Comparison of ENCODE assay signal across 8 mouse cellular contexts in genomic region chr3:90432811-90433219, GRCm38 (mm10). TPM values are rescaled to one million over a fixed set of nuclear protein-coding genes. Genes with fewer than 3 reads are reported as not detected.
DNase-seq lines count a peak whose midpoint lies in the region; ATAC-seq and TF ChIP-seq lines count a peak whose summit lies in the region.

No protein-coding gene starts in this region.

- TF ChIP-seq CTCF in gastrocnemius, adult 2 months (IDR thresholded peaks at IDR 0.05): no peak

- H3K4me1 ChIP-seq in heart, embryonic 14.5 days (ENCODE audit: control insufficient read depth in 2 of 2, insufficient read depth in 2 of 2, low read length in 2 of 2): peaks cover 2 to 25% of the 10 kb centered on the region in 2 experiments; a peak in 3 of 4 replicates
- peaks cover 36% of the 10 kb centered on the region for H3K4me1 ChIP-seq in lung, embryonic 15.5 days

- 2% methylated on average over 10 of the region's 12 CpGs for WGBS in heart, embryonic 14.5 days
- under 1% methylated on average over 12 of the region's 12 CpGs for WGBS in lung, embryonic 15.5 days

- H3K27ac ChIP-seq in gastrocnemius, adult 2 months: peak overlapping the region; percentile 98
- H3K27ac ChIP-seq in heart, embryonic 14.5 days (replicated peaks in 1 of 2; ENCODE audit: control insufficient read depth in 1 of 2, insufficient read depth in 1 of 2, low read depth in 2 of 2, low read length in 2 of 2): peak overlapping the region; percentile 96 to 99
- peak overlapping the region; percentile 98 for H3K27ac ChIP-seq in lung, embryonic 15.5 days

- H3K36me3 ChIP-seq in heart, embryonic 14.5 days (ENCODE audit: control insufficient read depth, insufficient read depth, low read length): 0 out of 2 replicates have a peak, but pooled peaks cover 10% of the 10 kb centered on the region
- 0 out of 2 replicates have a peak, but pooled peaks cover 2% of the 10 kb centered on the region for H3K36me3 ChIP-seq in lung, embryonic 15.5 days

- no peaks in the 10 kb centered on the region for H3K27me3 ChIP-seq in heart, embryonic 14.5 days (ENCODE audit: control insufficient read depth, insufficient read depth, low read length)
- no peaks in the 10 kb centered on the region for H3K27me3 ChIP-seq in lung, embryonic 15.5 days

- peak overlapping the region; percentile 74 for H3K4me2 ChIP-seq in heart, embryonic 14.5 days (ENCODE audit: low read length)
- peak overlapping the region; percentile 89 for H3K4me2 ChIP-seq in lung, embryonic 15.5 days

- ATAC-seq in heart, embryonic 14.5 days (ENCODE audit: insufficient number of reproducible peaks, insufficient read depth, low FRiP score, low read depth): no peak
- peak; percentile 11 for ATAC-seq in lung, embryonic 15.5 days (ENCODE audit: borderline replicate concordance, extremely low read depth, low FRiP score, low TSS enrichment)

- no peaks in the 10 kb centered on the region for H3K9me3 ChIP-seq in heart, embryonic 14.5 days (ENCODE audit: control insufficient read depth, low read length)
- no peaks in the 10 kb centered on the region for H3K9me3 ChIP-seq in lung, embryonic 15.5 days

- intact Hi-C loops in gastrocnemius, adult 2 months (cut with DNase I): loop anchor here (5.0 kb wide), 1 partner anchor 34 kb away; the partner anchor contains the start of gene Npr1
- intact Hi-C loops in gastrocnemius, postnatal 36 days (cut with DNase I): no loop called here

- peak overlapping the region; percentile 96 for H3K4me3 ChIP-seq in gastrocnemius, adult 2 months
- H3K4me3 ChIP-seq in heart, embryonic 14.5 days (ENCODE audit: control insufficient read depth in 1 of 2, insufficient read depth in 1 of 2, low read depth in 1 of 2, low read length in 2 of 2): peak overlapping the region; percentile 66 to 85
- peak overlapping the region; percentile 73 for H3K4me3 ChIP-seq in lung, embryonic 15.5 days

- no peak for DNase-seq in gastrocnemius, adult 2 months
- DNase-seq in gastrocnemius, postnatal 36 days: no peak
- peak; percentile 59 for DNase-seq in ES-CJ7 (ENCODE audit: low read depth, low spot score)
- DNase-seq in embryo, embryonic 11 days: peak; percentile 54
- DNase-seq in kidney, postnatal 36 days: peak; percentile 40 to 62
- peak; percentile 40 for DNase-seq in right cerebral cortex, postnatal 14 days

- H3K9ac ChIP-seq in heart, embryonic 14.5 days (ENCODE audit: low read length): peak overlapping the region; percentile 90
- H3K9ac ChIP-seq in lung, embryonic 15.5 days: peak overlapping the region; percentile 89

RNA-seq across cellular contexts. Expression of gene Ints3, which starts 0.6 kb away (rescaled TPM):
- 10 to 100 TPM; 14.0 to 17.2 TPM for total RNA-seq in gastrocnemius, adult 2 months (2021)
- 10 to 100 TPM; 14.3 to 15.0 TPM for total RNA-seq in gastrocnemius, postnatal 36 days (2021)
- polyA plus RNA-seq in heart, embryonic 14.5 days (2014; fragmentation: Nextera tagmentation; extraction: Ambion mirVana): 21.0 and 22.1 TPM in 2 replicates
- polyA plus RNA-seq in lung, embryonic 15.5 days (2015; fragmentation: Nextera tagmentation; extraction: Ambion mirVana): 30.8 and 33.3 TPM in 2 replicates

RNA-seq across cellular contexts. Expression of gene Npr1, which starts 32.9 kb away (rescaled TPM):
- total RNA-seq in gastrocnemius, adult 2 months (2021): 1 to 10 TPM; 6.5 to 8.3 TPM
- total RNA-seq in gastrocnemius, postnatal 36 days (2021): 1 to 10 TPM; 5.7 to 6.1 TPM
- polyA plus RNA-seq in heart, embryonic 14.5 days (2014; fragmentation: Nextera tagmentation; extraction: Ambion mirVana): 11.6 and 11.8 TPM in 2 replicates
- polyA plus RNA-seq in lung, embryonic 15.5 days (2015; fragmentation: Nextera tagmentation; extraction: Ambion mirVana): 17.3 and 21.0 TPM in 2 replicates

RNA-seq across cellular contexts. Expression of gene Slc27a3, which starts 43.1 kb away (rescaled TPM):
- total RNA-seq in gastrocnemius, adult 2 months (2021): 1 to 10 TPM in 1 of 2 experiments, under 1 TPM in 1; 0.97 to 1.3 TPM
- under 1 TPM; 0.59 to 0.91 TPM for total RNA-seq in gastrocnemius, postnatal 36 days (2021)
- polyA plus RNA-seq in heart, embryonic 14.5 days (2014; fragmentation: Nextera tagmentation; extraction: Ambion mirVana): 4.3 and 4.6 TPM in 2 replicates
- polyA plus RNA-seq in lung, embryonic 15.5 days (2015; fragmentation: Nextera tagmentation; extraction: Ambion mirVana): 25.7 and 25.8 TPM in 2 replicates

RNA-seq across cellular contexts. Expression of gene Ilf2, which starts 43.1 kb away (rescaled TPM):
- 10 to 100 TPM; 26.1 to 30.7 TPM for total RNA-seq in gastrocnemius, adult 2 months (2021)
- total RNA-seq in gastrocnemius, postnatal 36 days (2021): 10 to 100 TPM; 23.8 to 25.4 TPM
- 110 and 112 TPM in 2 replicates for polyA plus RNA-seq in heart, embryonic 14.5 days (2014; fragmentation: Nextera tagmentation; extraction: Ambion mirVana)
- 208 and 219 TPM in 2 replicates for polyA plus RNA-seq in lung, embryonic 15.5 days (2015; fragmentation: Nextera tagmentation; extraction: Ambion mirVana)

RNA-seq across cellular contexts. Expression of gene Snapin, which starts 58.0 kb away (rescaled TPM):
- total RNA-seq in gastrocnemius, adult 2 months (2021): 10 to 100 TPM; 71.8 to 74.4 TPM
- 10 to 100 TPM; 58.8 to 68.7 TPM for total RNA-seq in gastrocnemius, postnatal 36 days (2021)
- polyA plus RNA-seq in heart, embryonic 14.5 days (2014; fragmentation: Nextera tagmentation; extraction: Ambion mirVana): 83.8 and 89.3 TPM in 2 replicates
- 77.3 and 85.6 TPM in 2 replicates for polyA plus RNA-seq in lung, embryonic 15.5 days (2015; fragmentation: Nextera tagmentation; extraction: Ambion mirVana)

Comparison
In these comparisons a context has a peak if more than half of its experiments do, and no peak if none do; other contexts are left out.
1. DNase-seq: peak in ES-CJ7 (single experiment), embryo, embryonic 11 days (single experiment), kidney, postnatal 36 days (2 of 2) and right cerebral cortex, postnatal 14 days (single experiment); none in gastrocnemius, adult 2 months (single experiment) and gastrocnemius, postnatal 36 days (0 of 2).
2. Peak in every context shown above with its lines, with median percentiles within 50 percentile points of each other: H3K27ac ChIP-seq and H3K4me3 ChIP-seq.